Mouse (Mus musculus) gastrocnemius, postnatal 25 days (tissue): ENCODE results near the gene Phlpp2. TPM values are rescaled to one million over a fixed set of nuclear protein-coding genes. Genes with fewer than 3 reads are reported as not detected.

Experiments
- DNase-seq: peaks from one replicate; pipeline ENCODE4 v3.0.0; 2022
- total RNA-seq, 2 experiments: library from RNA; stranded (reverse); gene quantifications; 1 replicate in 1 of 2; 2 replicates in 1 of 2; pipeline ENCODE4 v1.2.3; 2021

Gene Phlpp2
- total RNA-seq, 2 experiments from 2014 or later, result 2.2 to 2.8 TPM

DNA sequence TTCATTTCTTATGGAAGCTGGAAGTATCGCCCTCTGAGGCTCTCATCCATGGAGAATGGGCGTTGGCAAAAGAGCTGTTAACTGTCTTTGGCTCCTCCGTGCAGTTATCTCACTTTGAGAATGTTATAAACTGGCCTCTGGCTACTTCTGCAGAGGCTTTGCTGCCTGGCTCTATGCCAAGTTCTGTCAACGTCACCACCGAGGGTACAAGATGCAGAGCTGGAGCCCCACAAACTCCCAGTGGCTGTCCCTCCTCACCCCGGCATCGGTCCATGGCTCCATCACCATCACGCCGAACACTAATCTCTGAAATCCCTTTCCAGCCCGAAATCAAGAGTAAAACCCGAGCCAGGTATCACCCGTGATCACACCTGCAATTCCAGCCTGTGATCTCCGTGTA lies 95.1 kb downstream of the Phlpp2 start:
- DNase-seq, result no peak

DNA sequence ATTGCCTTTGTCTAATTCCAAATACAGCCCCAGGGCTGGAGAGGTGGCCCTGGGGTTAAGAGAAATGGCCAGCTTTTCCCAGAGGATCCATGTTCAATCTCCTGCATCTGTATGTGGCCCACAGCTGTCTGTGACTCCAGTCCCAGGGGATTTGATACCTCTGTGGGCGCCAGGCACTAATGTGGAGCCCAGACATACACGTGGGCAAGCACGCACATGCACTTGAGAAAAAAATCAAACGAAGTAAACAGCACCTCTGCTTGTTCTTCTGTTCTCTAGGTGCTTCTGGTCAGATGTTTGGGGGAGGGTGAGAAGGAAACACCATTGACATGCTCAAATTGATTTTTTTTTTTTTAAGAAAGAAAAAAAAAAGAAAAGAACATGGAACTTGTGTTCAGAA lies 95.8 kb downstream of the Phlpp2 start:
- DNase-seq, result no peak

DNA sequence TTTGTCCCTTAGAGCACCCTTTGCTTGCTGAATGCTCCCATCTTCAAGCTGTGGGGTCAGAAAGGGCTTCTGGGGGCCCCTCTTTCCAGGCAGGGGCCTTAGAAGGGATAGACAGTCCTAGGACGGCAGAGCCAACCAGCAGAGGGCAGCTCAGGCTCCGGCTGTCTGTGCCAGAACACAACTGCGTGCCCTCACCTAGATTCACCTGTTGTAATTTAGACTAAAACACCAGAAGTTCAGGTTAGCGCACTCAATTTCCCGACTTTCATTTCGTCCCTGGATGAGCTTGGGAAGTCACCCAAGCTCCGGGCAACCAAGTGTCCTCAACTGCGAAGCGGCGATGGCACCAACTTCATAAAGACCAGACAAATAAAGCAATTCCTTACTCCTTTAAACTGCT lies 100.5 kb downstream of the Phlpp2 start:
- DNase-seq, result no peak

DNA sequence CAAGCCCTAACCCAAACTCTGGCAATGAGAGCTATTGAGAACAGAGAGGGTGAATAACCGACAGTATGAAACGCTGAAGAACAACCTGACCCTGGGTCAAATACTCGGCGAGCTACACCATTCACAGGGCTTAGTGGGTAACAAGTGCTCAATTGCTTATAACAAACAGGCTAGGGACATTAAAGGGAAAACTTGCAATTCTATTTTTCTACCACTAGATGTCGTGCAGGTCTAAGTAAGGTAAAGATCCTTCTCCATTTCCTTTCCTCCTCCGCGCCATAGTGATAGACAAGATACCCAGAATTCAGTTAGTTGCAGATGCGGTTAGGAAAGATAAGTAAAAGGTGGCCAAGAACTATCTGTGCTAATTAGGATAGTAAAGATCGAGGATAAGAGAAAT lies 102.0 kb downstream of the Phlpp2 start:
- no peak for DNase-seq

GRCm38 (mm10) chr8:109972901-109973300 lies 104.6 kb downstream of the Phlpp2 start:
- DNase-seq, result no peak

DNA sequence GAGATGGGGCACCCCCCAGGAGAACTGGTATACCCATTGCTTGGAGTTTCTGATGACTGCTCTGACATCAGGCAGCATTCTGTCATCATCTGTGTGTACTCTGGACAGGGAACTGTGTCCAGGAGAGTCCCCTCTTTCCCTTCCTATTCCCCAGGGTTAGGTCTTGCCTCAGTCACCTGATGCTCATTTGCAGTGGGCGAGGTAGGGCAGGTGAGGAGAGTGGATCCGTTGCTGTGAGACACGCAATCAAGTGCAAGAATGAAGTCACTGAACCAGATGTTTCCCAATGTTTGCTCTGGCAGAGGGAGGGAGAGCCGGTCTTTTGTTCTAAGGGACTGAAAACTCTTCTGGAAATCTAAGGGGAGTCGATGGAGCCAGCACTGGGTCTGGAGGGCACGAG lies 111.0 kb downstream of the Phlpp2 start:
- no peak for DNase-seq

DNA sequence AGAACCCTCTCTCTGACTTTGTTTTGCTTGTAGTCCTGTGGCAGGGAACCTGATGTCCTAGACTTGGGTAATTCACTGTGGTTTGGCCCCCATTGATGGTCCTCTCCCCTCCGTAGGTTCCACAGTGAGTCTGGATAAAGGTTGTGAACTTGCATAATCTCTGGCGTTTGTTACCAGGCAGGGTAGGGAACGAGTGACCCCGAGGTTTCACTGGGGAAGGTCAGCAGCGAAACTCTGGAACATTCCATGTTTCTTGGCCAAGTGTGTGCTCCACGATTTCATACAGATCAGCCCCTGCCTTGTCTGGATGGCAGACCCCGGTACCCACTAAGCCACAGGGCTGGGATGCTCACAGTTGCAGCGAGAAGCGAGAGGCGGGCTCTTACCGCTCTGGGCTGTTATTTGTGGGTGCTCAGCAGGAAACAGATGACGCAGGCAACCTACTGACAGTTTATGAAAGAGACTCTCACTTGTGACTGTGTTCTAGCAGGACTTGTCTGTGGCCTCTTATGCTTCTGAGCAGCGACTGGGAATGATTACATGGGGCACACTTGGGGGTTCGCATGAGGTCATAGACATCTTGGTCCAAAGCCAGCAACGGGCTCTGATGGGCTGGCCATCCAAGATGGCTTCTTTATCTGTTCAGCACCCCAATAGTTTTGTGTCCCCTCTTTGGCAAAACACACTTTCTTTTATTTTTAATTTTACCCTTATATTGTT lies 114.2 kb downstream of the Phlpp2 start:
- DNase-seq, result no peak

DNA sequence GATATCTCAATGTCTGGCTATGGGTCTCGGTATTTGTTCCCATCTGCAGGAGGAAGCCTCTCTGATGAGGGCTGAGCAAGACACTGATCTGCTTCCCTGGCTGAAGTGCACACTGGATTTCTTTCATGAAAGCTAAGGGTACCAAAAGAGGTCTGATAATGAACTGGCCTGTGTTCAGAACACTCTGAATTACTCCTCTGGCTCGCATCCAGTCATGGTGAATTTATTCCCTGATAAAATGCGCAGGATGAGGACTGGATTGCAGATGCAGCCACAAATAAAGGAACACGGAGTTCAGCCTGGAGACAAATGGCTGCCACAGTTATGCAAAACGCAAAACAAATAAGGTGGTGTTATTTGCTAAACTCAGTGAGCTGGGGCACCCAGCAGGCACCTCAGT lies 115.6 kb downstream of the Phlpp2 start:
- DNase-seq, result no peak

DNA sequence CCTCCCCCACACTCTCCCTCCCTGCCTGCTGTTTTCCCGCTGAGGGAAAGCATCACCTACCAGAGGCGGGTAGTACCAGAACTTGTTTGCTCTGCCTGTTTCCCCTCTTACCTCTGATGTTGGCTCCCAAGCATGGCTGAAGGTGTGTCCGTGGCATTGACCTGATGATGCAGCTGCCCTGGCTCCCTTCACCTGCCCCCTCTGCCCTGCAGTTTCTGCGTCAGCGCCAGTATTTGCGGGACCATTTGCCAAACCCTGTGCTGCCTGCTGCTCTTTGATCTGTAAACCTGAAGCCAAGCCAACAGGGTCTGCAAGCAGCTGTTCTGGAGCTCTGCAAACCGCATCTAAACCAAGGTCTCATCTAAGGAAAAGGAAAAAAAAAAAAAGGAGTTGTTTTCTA lies 118.0 kb downstream of the Phlpp2 start:
- DNase-seq, result no peak

DNA sequence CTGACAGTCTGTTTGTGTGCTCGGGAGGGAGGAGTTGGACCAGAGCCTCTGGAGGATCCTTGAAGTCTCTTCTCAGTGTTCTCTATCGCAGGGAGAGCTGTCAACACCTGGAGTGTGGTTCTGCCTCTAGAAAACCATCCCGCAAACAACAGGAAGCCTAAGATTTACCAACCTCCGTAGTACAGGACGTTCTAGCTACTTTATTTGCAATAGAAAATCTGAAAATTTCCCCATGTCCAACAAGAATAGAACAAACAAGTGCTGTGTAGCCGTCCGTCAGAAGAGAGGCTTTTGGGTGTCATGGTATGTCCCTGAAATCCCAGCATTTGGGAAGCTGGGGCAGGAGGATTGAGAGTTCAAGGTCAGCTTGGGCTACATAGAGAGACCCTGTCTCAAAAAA lies 119.4 kb downstream of the Phlpp2 start:
- no peak for DNase-seq

DNA sequence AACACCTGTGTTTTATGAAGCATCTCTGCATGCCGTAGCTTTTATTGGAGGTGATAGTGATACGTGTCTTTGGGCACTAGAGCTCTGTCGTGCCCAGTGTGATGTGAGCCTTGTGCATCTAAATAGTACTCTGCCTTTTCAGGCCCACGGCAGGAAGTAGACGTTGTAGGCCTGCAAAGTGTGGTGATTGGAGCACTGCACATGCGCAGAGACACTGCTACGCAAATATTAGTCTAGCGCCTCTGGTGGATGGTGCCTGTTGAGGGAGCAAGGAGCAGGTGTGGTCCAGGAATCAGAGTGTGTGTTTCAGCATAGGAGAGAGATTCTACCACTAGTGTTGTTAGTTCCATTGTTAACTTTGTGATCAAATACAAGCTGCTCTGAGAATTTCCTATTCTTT lies 120.8 kb downstream of the Phlpp2 start:
- DNase-seq, result no peak

- no peak for DNase-seq
These were observed 121.9 kb downstream of the Phlpp2 start, which contains the start of gene Tat for GRCm38 (mm10) chr8:109990224-109990623. Gene Tat, plus strand, starts transcription at chr8:109990437.

DNA sequence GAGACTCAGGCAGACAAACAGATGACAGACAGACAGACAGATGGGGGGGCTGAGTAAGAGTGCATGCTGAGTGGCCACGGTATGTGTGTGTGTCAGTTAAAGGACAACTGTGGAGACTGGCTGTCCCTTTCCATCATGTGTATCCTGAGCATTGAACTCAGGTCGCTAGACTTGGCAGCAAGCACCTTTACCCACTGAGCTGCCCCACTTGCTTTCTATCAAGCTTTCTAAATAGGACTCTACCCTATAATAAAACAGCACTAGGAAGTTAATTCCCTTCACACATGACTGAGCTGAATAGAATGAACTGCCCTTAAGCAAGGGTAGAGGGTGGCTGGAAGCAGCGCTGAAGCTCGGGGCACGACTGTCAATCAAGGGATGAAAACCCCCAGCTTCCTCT lies 123.8 kb downstream of the Phlpp2 start:
- DNase-seq, result no peak

DNA sequence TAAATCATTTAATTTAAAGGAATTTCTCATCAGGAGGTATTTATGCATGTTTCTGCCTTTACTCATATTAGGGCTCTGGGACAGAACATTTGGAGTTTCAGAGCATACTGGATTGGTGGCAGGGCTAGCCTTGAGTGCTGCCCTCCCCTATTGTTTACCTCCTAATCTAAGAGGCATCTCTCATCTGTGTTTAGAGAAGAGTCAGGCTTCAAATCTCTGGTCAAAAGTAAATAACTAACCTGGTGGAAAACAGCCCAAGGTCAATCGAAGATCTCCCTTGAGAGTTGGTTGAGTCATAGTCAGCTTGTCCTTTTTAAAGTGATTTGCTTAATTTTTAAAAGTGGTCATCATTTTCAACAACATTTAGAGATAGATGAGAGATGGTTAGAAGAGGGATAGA lies 124.6 kb downstream of the Phlpp2 start:
- no peak for DNase-seq

Other genes starting within 250 kb of the Phlpp2 start
- 10 to 100 TPM; 26.5 to 26.7 TPM for gene Ist1, start 175.3 kb upstream of the Phlpp2 start, total RNA-seq
- gene Zfp821, start 163.0 kb upstream of the Phlpp2 start, total RNA-seq, result 1 to 10 TPM; 4.6 to 5.2 TPM
- gene Atxn1l, start 130.8 kb upstream of the Phlpp2 start, total RNA-seq, result 10 to 100 TPM; 15.7 to 16.9 TPM
- gene Ap1g1, start 90.0 kb upstream of the Phlpp2 start, total RNA-seq, result 10 to 100 TPM; 30.5 to 31.9 TPM
- not detected for gene Marveld3, start 93.7 kb downstream of the Phlpp2 start, total RNA-seq
- gene Tat, start 121.9 kb downstream of the Phlpp2 start, total RNA-seq, result not detected
- not detected for gene Chst4, start 171.2 kb downstream of the Phlpp2 start, total RNA-seq
- gene Zfp612, start 211.2 kb downstream of the Phlpp2 start, total RNA-seq, result 1 to 10 TPM; 5.7 to 7.2 TPM
- gene Gm21964, start 232.7 kb downstream of the Phlpp2 start, total RNA-seq, result not detected
- gene Gm17720, start 234.2 kb downstream of the Phlpp2 start, total RNA-seq, result not detected